Mouse (Mus musculus): ENCODE measurements around the gene Ap3m1.

Ap3m1 gene

DNA sequence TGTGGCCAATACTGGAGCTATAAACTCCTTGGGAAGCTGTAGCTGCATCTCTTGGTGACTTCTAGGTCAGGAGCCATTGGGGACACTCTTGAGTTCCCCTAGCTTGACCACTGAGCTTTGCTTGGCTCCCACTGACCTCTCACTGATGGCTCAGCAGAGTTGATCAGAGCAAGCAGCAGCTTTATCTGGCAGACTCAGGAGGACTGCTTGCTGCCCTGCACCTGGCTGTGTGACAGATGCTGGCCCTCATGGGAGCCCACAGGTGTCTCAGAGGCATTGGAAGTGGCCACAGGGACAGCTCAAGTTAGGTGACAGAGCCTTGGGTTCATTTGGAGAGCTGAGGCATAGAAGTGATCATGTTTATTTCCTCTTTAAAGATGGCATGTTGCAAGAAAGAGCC lies 24.8 kb downstream of the Ap3m1 start:
- no peak for DNase-seq (ENCODE audit: extremely low spot score, low read depth, low spot score)

DNA sequence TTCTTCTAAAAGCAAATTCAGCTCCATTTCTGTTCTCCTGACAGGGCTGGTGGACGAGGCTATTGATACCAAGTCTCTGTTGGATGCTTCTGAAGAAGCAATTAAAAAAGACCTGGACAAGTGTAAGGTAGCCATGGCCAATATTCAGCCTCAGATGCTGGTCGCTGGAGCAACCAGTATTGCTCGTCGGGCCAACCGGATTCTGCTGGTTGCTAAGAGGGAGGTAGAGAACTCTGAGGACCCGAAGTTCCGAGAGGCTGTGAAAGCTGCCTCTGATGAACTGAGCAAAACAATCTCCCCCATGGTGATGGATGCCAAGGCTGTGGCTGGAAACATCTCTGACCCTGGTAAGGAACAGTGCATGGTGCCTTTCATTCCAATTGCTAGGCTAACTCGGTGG lies 31.9 kb downstream of the Ap3m1 start:
- DNase-seq (ENCODE audit: extremely low spot score, low read depth, low spot score) = no peak

DNA sequence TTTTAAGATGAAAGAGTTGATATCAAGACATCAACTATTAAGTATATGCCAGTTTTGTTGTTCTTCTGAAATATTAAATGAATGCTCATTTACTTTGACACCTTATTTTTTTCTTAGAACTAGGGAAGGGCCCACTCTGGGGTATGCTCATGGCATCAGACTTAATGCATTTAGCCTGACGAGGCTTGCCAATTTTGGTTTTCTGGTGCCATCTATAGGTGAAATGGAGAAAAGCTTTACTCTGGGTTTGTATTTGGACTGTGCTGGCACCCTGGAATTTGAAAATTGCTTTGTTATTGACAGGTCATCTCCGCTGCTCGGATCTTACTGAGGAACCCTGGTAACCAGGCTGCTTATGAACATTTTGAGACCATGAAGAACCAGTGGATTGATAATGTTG lies 33.3 kb downstream of the Ap3m1 start:
- peak; percentile 16 for DNase-seq (ENCODE audit: extremely low spot score, low read depth, low spot score)

DNA sequence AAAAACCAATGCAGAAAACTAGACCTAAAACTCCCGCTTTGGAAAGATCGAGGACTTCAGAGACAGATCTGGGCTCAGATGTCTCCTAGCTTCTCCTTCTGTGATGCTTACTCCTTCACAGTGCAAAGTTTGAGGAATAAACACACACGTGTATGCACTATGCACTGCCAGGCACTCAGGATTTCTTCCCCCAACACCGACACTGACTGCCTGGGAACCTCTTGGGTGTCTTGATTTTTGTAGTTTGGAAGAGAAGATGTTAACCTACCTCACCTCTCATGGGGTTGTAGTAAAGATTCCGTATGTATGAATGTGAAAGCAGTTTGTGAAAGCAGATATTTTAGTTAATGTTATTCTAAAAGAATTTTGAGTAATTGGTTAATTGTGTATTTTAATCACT lies 34.4 kb downstream of the Ap3m1 start:
- no peak for DNase-seq (ENCODE audit: extremely low spot score, low read depth, low spot score)

DNA sequence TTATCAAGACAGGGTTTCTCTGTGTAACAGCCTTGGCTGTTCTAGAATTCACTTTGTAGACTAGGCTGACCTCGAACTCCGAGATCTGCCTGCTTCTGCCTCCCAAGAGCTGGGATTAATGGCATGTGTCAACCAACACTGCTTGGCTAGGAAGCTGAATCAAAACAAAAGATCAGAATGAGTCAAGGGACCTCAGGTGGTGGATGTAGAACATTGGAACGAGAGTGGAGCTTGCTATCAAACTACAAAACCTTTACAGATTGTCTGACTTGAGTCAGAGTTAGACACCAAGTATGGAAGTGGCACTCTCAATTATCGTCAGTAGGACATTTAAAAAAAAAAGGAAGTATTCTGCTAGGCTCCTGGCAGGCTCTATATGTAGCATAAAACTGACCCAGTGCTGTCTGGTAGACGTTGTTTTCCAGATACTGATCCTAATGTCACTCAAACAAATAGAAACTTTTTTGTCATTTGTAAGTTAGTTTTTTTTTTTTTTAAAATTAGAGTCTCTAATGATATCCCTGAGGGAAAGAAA lies 38.4 kb downstream of the Ap3m1 start:
- DNase-seq (ENCODE audit: extremely low spot score, low read depth, low spot score) = no peak

DNA sequence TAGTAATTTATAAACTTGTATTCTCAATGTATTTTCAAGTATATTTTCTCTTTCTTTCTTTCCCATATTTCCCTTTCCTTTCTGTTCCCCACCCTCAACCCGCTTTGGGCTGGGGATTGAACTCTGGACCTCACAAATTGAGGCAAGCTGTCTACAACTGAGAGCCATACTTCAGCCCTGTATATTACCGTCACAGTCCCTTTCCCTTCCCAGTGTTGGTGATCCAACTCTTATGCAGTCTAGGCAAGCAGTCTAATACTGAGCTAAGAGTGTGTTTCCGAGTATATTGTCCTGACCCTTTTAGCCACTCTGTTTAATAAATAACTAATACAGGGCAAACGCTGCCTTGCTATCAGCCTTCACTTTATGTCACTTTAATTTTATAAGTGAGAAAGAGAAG lies 52.7 kb downstream of the Ap3m1 start:
- DNase-seq (ENCODE audit: extremely low spot score, low read depth, low spot score) = no peak

DNA sequence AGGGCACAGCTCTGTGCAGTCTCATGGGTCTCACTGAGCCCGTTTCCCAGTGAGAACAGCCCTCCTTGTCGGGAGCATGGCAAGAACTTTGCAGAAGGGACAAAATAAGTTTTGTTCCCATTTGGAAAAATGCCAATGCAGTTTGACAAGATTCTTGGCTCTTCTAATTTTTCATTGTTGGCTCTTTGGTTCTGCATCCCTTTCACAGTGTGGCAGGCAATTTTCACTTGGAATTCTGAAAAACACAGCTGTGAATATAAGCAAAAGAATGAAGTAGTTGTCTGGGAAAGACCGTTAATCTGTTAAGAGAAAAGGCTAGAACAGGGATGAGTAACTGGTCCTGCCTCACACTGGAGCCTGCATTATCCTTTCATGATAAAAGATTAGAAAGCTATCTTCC lies 54.8 kb downstream of the Ap3m1 start:
- DNase-seq (ENCODE audit: extremely low spot score, low read depth, low spot score) = no peak

DNA sequence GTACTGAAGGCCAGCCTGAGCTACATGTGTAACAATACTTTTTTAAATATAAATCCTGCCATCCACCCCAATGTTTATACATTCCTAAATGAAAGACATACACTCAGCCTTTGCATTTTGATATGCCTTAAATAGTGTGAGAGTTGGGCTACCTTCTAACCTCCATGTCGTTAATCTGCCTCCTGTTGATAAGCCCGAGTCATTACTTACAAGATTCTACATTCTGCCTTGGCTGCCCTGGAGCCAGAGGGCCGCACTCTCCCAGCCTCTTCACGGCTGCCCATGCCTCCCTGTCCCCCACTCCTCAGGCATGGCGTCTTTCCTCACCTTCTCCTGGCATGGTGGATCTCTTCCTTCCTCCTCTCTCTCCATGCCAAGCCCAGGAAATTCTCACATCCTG lies 55.9 kb downstream of the Ap3m1 start:
- DNase-seq (ENCODE audit: extremely low spot score, low read depth, low spot score) = no peak

DNA sequence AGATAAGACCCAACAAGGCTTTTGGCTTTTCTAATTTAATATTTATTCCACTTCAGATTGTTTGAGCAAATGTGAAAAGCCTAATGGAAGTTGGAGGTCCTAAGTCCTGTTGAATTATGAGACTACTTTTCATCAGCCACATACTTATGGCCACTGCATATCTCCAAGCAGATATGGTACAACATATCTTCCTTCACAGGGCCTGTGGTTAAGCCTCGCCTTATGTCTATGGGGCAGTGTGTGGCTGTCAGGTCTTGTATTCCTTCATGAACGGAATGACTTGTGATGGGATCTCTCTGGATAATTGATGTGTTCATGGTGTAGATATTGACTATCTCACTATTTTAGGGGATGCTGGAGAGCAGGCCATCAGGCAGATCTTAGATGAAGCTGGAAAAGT lies 56.8 kb downstream of the Ap3m1 start:
- DNase-seq (ENCODE audit: extremely low spot score, low read depth, low spot score) = no peak

DNA sequence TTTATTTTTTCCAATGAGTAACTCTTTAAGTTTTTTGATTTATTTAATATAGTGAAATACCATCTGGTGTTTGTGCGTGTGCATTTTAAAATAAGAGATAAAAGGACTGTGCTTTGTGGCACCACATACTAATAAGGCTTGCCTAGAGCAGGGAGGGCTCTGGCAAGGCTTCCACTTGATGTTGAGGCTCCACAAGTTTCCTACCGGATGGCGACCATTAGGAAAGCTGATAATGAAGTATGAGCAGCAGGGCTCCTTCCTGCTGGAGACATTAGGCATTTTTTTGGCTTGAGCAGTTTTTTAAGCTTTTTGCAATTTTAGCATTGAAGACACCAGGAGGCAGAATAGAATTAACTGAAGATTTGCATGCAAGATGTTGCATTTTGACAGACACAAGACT lies 57.8 kb downstream of the Ap3m1 start:
- DNase-seq (ENCODE audit: extremely low spot score, low read depth, low spot score) = no peak

DNA sequence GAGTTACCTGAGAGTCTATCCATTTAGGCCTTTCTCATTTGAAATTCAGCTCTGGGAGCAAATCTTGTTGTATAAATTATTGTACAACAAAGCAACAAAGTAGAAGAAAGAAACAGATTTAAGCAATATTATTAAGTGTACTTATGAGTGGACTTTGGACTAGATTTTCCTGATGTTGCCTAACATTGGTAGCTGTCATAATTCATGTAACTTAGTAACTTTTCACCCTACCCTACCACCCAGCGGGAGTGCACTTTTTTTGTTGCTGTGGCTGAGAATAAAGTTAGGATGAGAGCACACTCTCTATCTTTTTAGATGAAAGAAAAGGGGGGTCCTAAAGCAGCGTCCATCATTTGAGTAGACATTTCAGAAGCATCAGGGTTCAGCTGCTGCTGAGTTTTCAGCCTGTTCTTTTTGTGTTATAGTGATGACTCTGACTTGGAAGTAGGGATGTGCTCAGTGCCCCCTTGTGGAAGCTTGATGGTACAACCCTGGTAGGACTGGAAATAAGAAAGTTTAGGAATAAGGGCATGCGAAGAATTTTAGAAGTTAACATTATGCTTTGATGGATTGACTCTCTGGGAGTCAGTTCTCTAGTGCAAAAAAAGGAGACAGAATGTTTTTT lies 59.1 kb downstream of the Ap3m1 start:
- DNase-seq (ENCODE audit: extremely low spot score, low read depth, low spot score) = peak; percentile 22

DNA sequence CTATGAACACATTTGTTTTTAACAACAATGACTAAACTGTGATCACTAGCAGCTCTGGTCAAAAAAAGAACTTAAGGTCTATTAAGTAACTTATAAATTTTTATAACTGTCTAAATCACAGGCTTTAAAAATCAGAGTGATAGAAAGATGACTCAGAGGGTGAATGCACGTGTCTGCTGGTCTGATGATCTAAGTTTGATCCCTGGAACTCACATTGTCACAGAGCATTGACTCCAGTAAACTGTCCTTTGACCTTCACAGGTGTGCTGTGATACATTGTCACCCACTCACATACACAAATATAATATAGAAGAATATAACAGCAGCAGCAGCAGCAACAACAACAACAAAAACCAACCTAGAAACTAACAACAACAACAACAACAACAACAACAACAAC lies 60.8 kb downstream of the Ap3m1 start:
- no peak for DNase-seq (ENCODE audit: extremely low spot score, low read depth, low spot score)

DNA sequence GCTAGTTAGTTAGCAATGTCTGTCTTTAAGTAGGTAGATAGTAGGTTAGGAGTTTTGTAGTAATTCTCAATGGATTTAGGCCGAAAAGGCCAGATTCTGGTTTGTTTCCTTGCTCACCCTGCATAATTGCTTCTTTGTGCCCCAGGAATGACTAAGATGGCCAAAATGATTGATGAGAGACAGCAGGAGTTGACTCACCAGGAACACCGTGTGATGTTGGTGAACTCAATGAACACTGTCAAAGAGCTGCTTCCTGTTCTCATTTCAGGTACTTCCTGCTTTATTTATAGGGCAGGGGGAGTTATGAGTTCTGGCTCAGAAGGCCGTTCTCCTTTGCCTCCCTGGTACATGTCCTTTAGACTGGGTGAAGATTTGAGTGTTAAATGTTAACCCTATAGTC lies 66.8 kb downstream of the Ap3m1 start:
- DNase-seq (ENCODE audit: extremely low spot score, low read depth, low spot score) = no peak

DNA sequence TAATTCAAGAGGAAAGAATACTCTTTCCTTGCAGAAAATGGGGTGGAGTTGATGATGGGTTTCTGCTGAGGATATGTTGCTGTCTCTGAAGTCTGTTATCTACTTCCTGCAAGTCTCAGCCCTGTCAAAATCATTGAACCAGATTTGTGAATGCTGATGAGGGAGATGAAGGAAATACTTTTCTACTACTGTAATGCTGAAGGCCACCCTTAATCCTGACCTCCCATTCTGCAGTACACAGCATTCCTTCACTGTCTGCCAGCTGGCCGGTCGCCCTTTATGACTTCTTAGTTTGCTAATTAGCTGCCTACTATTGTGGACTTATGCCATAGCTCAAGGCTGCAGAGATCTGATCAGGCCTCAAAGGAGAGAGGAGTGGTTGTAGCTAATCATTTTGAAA lies 68.5 kb downstream of the Ap3m1 start:
- no peak for DNase-seq (ENCODE audit: extremely low spot score, low read depth, low spot score)

All from hindlimb bud, embryonic 11.5 days (tissue).